Mouse (Mus musculus) B cell, adult 2 months (primary cell): ENCODE results near the gene Fbf1.
"Not testable (repeated sequence)": the region's sequence is repeated elsewhere in the genome, so short reads cannot be mapped to it uniquely, and the experiment has no call there.

ENCODE experiments used
- DNase-seq, 2 experiments: peaks; one replicate each; pipeline ENCODE4 v3.0.0; 2022

Gene Fbf1

GRCm38 (mm10) chr11:116106963-116107776 is 60.8 kb downstream of the Fbf1 start:
- no peak for DNase-seq

GRCm38 (mm10) chr11:116106154-116106962 is 61.6 kb downstream of the Fbf1 start:
- no peak for DNase-seq

GRCm38 (mm10) chr11:116105065-116105464 is 62.9 kb downstream of the Fbf1 start:
- no peak for DNase-seq

DNA sequence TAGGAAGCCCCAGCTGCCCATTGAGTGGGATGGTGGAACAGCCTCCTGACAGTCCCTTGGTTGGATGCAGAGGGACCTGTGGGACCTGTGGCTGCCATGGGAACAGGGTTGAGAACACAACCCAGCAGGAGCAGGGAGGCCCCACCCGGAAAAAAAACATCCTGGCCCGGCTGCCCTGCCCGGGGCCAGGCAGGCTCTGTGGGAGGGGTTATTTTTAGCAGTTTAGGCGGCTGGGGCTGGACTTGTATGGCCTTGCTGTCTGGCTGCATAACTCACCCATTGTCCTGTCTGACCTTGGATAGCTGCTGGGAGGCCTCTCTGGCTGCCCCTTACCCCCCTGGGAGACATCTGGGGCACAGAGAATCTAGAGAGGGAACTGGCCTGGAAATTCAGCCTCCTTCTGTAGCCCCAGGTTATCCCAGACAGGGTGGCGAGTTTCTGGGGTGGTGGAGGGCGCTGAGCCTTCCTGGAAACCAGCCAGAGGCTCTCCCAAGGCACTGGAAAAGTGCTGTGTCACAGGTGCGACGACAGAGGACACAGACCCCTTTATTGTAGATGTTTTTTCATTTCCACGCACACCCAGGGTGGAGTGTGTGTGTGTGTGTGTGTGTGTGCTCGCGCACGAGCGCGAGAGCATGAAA is 63.8 kb downstream of the Fbf1 start:
- DNase-seq = no peak

GRCm38 (mm10) chr11:116103572-116103971 is 64.4 kb downstream of the Fbf1 start:
- no peak for DNase-seq

- no peak for DNase-seq
These were observed 65.5 kb downstream of the Fbf1 start for GRCm38 (mm10) chr11:116102472-116102871.

DNA sequence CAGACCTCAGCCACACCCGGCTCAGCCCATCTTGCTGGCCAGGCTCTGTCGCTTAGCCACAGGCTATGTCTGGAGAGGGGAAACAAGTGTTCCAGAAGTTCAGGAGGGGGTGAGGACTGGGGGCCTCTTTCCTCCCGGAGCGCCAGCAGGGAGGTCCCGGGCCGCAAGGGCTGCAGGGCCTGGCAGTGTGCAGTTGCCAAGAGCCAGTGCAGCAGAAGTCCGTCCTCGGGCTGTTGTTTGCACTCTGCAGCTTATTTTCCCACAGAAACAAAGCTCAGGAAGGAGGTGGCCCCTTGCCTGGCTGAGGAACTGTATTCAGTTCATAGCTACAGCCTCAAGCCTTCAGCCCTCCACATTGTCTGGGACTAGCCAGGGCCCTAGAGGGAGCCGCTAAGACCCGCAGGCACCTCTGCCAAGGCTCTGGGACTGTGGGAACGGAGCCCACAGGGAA is 66.0 kb downstream of the Fbf1 start:
- DNase-seq = no peak

DNA sequence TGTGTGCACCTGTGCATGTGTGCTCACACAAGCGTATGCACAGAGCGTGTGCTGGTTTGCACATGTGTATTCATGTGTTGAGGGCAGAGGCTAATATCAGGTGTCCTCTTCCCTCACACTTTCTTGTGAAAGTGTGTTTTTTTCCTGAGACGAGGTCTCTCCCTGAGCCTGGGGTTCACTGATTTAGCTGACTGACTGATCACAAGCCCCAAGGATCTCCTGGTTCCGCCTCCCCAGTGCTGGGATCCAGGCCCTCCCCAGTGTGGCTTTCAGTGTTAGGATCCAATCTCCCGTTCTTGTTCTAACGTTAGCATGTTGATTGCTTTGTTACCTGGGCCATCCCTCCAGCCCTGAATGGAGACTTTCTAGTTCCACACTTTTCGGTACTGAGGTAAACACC is 67.1 kb downstream of the Fbf1 start:
- no peak for DNase-seq

DNA sequence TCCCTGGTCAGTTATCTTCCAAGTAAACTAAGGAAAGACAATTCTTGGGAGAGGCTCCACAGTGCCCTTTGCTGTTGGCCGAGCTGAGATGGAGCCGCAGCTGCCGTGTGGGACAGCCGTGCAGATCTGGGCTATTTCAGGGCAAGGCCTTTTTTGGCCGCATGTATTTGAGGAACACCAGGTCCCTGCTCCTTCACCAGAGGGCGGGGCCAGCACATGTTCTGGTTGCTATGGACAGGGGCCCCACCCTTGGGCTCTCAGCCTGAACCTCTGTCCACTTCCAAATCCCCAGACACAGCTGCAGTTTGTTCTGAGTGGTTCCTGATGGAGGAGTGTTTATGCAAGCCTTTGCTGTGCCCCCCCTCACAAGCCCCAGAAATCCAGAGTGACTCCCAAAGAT is 67.6 kb downstream of the Fbf1 start:
- DNase-seq = no peak

GRCm38 (mm10) chr11:116099462-116099861 is 68.5 kb downstream of the Fbf1 start:
- DNase-seq = no peak

GRCm38 (mm10) chr11:116098711-116099460 is 69.1 kb downstream of the Fbf1 start:
- DNase-seq = no peak

DNA sequence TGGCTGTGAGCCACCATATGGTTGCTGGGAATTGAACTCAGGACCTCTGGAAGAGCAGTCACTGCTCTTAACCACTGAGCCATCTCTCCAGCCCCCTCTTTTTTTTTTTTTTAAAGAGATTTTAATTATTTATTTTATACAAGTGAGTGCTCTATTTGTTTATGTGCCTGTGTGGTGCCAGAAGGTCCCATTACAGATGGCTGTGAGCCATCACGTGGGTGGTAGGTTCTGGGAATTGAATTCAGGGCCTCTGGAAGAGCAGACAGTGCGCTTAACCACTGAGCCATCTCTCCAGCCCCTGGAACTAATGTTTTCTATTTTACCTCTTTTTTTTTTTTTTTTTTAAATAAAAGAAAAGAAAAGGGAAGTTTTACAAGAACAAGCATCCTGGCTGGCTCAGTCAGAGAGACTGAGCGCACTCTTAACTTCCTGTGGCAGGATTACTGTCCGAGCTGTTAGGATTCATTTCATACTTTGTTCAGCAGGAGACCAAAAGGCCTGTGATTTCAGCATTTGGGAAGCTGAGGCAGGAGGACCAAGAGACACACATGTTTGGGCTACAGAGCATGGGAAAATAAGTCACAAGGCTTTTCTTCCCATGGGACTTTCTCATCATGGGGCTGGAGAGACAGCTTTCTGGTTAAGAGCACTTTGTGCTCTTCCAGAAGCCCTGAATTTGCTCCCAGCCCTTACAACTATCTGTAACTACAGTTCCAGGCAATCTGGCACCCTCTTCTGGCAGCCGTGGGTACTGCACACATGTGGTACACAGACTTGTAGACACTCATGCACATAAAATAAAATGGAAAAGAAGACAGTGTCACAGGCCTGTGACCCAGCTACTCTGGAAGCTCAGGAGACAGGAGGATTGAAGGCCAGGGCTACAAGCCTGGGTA is 71.5 kb downstream of the Fbf1 start:
- peak; percentile 73 to 75 for DNase-seq

DNA sequence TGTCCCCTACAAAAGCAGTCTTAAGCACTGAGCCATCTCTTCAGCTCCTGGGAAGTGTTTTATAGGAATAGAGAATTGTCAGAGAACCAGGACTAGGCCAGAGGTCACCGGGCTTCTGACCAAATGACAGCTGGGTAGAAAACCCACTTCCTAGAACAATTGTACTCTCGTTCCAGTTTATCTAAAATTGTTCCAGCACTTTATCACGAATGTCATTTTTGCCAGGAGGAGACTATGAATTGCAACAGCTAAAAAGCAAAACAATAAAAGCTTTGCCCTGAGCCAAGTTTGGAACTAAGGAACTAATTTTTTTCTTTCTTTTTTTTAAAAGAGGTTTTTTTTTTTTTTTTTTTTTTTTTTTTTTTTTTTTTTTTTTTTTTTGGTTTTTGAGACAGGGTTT is 72.4 kb downstream of the Fbf1 start:
- DNase-seq = no peak

DNA sequence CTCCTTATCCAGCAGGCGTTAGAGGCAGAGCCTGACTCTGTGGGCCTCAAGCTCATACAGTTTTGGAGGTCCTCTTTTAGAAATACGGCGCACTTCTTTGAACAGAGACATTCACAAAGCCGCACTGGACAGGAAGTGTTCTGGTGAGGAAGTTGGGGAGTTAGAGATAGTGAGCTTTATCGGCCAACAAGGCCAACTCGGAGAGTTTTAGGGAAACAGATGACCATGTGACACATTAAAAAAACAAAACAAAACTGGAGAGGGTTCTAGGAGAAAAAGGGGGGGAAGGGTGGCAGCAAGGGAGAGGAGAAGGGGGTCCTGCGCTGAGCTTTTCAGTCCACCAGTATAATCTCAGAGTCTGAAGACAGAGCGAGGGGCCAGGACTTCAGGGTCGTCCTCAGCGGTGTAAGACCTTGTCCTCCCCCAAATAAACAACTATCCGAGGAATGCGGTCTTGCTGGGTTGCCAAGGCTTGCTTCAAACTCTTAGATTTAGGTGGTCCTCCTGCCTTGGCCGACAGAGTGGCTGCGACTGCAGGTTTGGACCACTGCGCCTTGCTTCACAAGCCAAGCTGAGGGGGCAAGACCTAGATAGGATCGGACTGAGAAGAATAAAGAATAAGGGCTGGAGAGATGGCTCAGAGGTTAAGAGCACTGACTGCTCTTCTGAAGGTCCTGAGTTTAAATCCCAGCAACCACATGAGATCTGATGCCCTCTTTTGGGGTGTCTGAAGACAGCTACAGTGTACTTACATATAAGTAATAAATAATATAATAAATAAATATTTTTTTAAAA is 74.0 kb downstream of the Fbf1 start:
- DNase-seq = no peak

DNA sequence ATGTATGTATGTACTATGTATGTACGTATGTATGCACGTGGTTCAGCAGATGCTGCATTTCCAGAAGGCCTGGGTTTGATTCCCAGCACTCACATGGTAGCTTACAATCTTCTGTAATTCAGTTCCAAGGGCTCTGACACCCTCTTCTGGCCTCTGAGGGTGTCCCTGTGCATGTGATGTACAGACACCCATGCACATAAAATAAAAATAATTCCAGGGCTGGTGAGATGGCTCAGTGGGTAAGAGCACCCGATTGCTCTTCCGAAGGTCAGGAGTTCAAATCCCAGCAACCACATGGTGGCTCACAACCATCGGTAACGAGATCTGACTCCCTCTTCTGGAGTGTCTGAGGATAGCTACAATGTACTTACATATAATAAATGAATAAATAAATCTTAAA is 75.0 kb downstream of the Fbf1 start:
- DNase-seq = not testable (repeated sequence)
